Mouse (Mus musculus): ENCODE results near the gene Fancc. TPM values are rescaled to one million over a fixed set of nuclear protein-coding genes. Genes with fewer than 3 reads are reported as not detected.

Gene Fancc
- polyA plus RNA-seq, 1 experiment from 2014 or later, result 13.5 TPM

GRCm38 (mm10) chr13:63339946-63340345 lies 157.1 kb downstream of the Fancc start:
- no peak for ATAC-seq
- H3K9me3 ChIP-seq (replicated peaks), result no peaks in the 10 kb centered on the region
- H3K27ac ChIP-seq, result no peak overlapping the region
- WGBS (ENCODE audit: insufficient replicate concordance), result 81% methylated on average over 4 of the region's 4 CpGs
- H3K4me3 ChIP-seq, result no peak overlapping the region
- H3K4me2 ChIP-seq, result no peak overlapping the region
- peaks cover 5% of the 10 kb centered on the region; the same call in 1 of the 2 replicates for H3K36me3 ChIP-seq
- H3K27me3 ChIP-seq (replicated peaks), result no peaks in the 10 kb centered on the region
- H3K4me1 ChIP-seq, result peaks cover 7% of the 10 kb centered on the region; the same call in 1 of the 2 replicates
- no peak overlapping the region for H3K9ac ChIP-seq

GRCm38 (mm10) chr13:63337239-63337960 lies 159.7 kb downstream of the Fancc start:
- H3K9ac ChIP-seq, result no peak overlapping the region
- ATAC-seq, result 0 out of 2 replicates have a peak, but pooled peaks have one; percentile 32
- WGBS (ENCODE audit: insufficient replicate concordance), result 68% methylated on average over 8 of the region's 8 CpGs
- no peak overlapping the region for H3K27ac ChIP-seq
- no peaks in the 10 kb centered on the region for H3K27me3 ChIP-seq (replicated peaks)
- H3K4me3 ChIP-seq, result no peak overlapping the region
- H3K36me3 ChIP-seq, result no peaks in the 10 kb centered on the region
- H3K9me3 ChIP-seq (replicated peaks), result no peaks in the 10 kb centered on the region
- no peak overlapping the region for H3K4me2 ChIP-seq
- H3K4me1 ChIP-seq, result peaks cover 7% of the 10 kb centered on the region; the same call in 1 of the 2 replicates

GRCm38 (mm10) chr13:63336335-63336734 lies 160.7 kb downstream of the Fancc start:
- WGBS (ENCODE audit: insufficient replicate concordance), result 77% methylated on average over 7 of the region's 7 CpGs
- H3K4me3 ChIP-seq, result no peak overlapping the region
- H3K4me2 ChIP-seq, result no peak overlapping the region
- no peaks in the 10 kb centered on the region for H3K27me3 ChIP-seq (replicated peaks)
- no peaks in the 10 kb centered on the region for H3K36me3 ChIP-seq
- H3K9ac ChIP-seq, result no peak overlapping the region
- ATAC-seq, result no peak
- H3K4me1 ChIP-seq, result peaks cover 7% of the 10 kb centered on the region; the same call in 1 of the 2 replicates
- H3K9me3 ChIP-seq (replicated peaks), result no peaks in the 10 kb centered on the region
- H3K27ac ChIP-seq, result no peak overlapping the region

- no peaks in the 10 kb centered on the region for H3K9me3 ChIP-seq (replicated peaks)
- no peak overlapping the region for H3K27ac ChIP-seq
- peaks cover 7% of the 10 kb centered on the region; the same call in 1 of the 2 replicates for H3K4me1 ChIP-seq
- no peak overlapping the region for H3K4me3 ChIP-seq
- no peaks in the 10 kb centered on the region for H3K27me3 ChIP-seq (replicated peaks)
- peaks cover under 1% of the 10 kb centered on the region; the same call in 1 of the 2 replicates for H3K36me3 ChIP-seq
- WGBS (ENCODE audit: insufficient replicate concordance), result 55% methylated on average over 4 of the region's 4 CpGs
- no peak for ATAC-seq
- H3K4me2 ChIP-seq, result no peak overlapping the region
- H3K9ac ChIP-seq, result no peak overlapping the region
These were observed 161.5 kb downstream of the Fancc start for GRCm38 (mm10) chr13:63335421-63336134.

- Histone ChIP-seq H3K27ac (no peak overlapping the region), H3K4me3 (no peak overlapping the region), H3K4me2 (no peak overlapping the region), H3K36me3 (peaks cover 9% of the 10 kb centered on the region; the same call in 1 of the 2 replicates), H3K4me1 (0 out of 2 replicates have a peak, but pooled peaks cover 2% of the 10 kb centered on the region), H3K9me3 (replicated peaks) (no peaks in the 10 kb centered on the region), H3K9ac (no peak overlapping the region), H3K27me3 (replicated peaks) (no peaks in the 10 kb centered on the region)
- no peak for ATAC-seq
- WGBS (ENCODE audit: insufficient replicate concordance), result 41% methylated on average over 4 of the region's 4 CpGs
These were observed 164.3 kb downstream of the Fancc start for GRCm38 (mm10) chr13:63332576-63333300.

- Histone ChIP-seq H3K27ac (no peak overlapping the region), H3K4me3 (no peak overlapping the region), H3K4me1 (no peaks in the 10 kb centered on the region), H3K9me3 (replicated peaks) (no peaks in the 10 kb centered on the region), H3K36me3 (peaks cover 9% of the 10 kb centered on the region; the same call in 1 of the 2 replicates), H3K9ac (no peak overlapping the region), H3K4me2 (no peak overlapping the region), H3K27me3 (replicated peaks) (no peaks in the 10 kb centered on the region)
- ATAC-seq, result no peak
- 45% methylated on average over 4 of the region's 4 CpGs for WGBS (ENCODE audit: insufficient replicate concordance)
These were observed 165.7 kb downstream of the Fancc start for GRCm38 (mm10) chr13:63331379-63331778.

- no peaks in the 10 kb centered on the region for H3K9me3 ChIP-seq (replicated peaks)
- no peak overlapping the region for H3K9ac ChIP-seq
- ATAC-seq, result no peak
- H3K27ac ChIP-seq, result no peak overlapping the region
- H3K4me3 ChIP-seq, result no peak overlapping the region
- H3K36me3 ChIP-seq, result peaks cover 9% of the 10 kb centered on the region; the same call in 1 of the 2 replicates
- WGBS (ENCODE audit: insufficient replicate concordance), result 67% methylated on average over 9 of the region's 9 CpGs
- peaks cover 9% of the 10 kb centered on the region for H3K4me1 ChIP-seq
- no peaks in the 10 kb centered on the region for H3K27me3 ChIP-seq (replicated peaks)
- no peak overlapping the region for H3K4me2 ChIP-seq
These were observed 166.7 kb downstream of the Fancc start for GRCm38 (mm10) chr13:63330236-63330860.

- peak; percentile 49; the same call in 1 of the 2 replicates for ATAC-seq
- Histone ChIP-seq H3K36me3 (peaks cover 9% of the 10 kb centered on the region), H3K9ac (no peak overlapping the region), H3K4me1 (peaks cover 27% of the 10 kb centered on the region), H3K4me3 (no peak overlapping the region), H3K27me3 (replicated peaks) (no peaks in the 10 kb centered on the region), H3K27ac (no peak overlapping the region), H3K4me2 (no peak overlapping the region), H3K9me3 (replicated peaks) (no peaks in the 10 kb centered on the region)
- 66% methylated on average over 2 of the region's 2 CpGs for WGBS (ENCODE audit: insufficient replicate concordance)
These were observed 171.1 kb downstream of the Fancc start for GRCm38 (mm10) chr13:63326015-63326414.

GRCm38 (mm10) chr13:63324978-63325848 lies 171.9 kb downstream of the Fancc start:
- ATAC-seq, result peak; percentile 42; the same call in 1 of the 2 replicates
- Histone ChIP-seq H3K4me1 (peaks cover 27% of the 10 kb centered on the region), H3K4me3 (no peak overlapping the region), H3K4me2 (no peak overlapping the region), H3K27me3 (replicated peaks) (no peaks in the 10 kb centered on the region), H3K9ac (no peak overlapping the region), H3K27ac (no peak overlapping the region; the same call in 1 of the 2 replicates), H3K36me3 (peaks cover 4% of the 10 kb centered on the region), H3K9me3 (replicated peaks) (no peaks in the 10 kb centered on the region)
- WGBS (ENCODE audit: insufficient replicate concordance), result 40% methylated on average over 10 of the region's 10 CpGs

GRCm38 (mm10) chr13:63324311-63324710 lies 172.8 kb downstream of the Fancc start:
- no peaks in the 10 kb centered on the region for H3K9me3 ChIP-seq (replicated peaks)
- H3K27ac ChIP-seq, result no peak overlapping the region
- WGBS (ENCODE audit: insufficient replicate concordance), result 70% methylated on average over 3 of the region's 3 CpGs

More at GRCm38 (mm10) chr13:63324311-63324710, 172.8 kb downstream of the Fancc start:
- Histone ChIP-seq H3K9ac (no peak overlapping the region), H3K27me3 (replicated peaks) (no peaks in the 10 kb centered on the region), H3K4me2 (no peak overlapping the region), H3K4me1 (peaks cover 27% of the 10 kb centered on the region), H3K4me3 (no peak overlapping the region), H3K36me3 (no peaks in the 10 kb centered on the region; the same call in 1 of the 2 replicates)
- no peak for ATAC-seq

Measured in liver, embryonic 12.5 days (tissue).